Comparison of ENCODE assay signal across 27 mouse cellular contexts in the genomic region with DNA sequence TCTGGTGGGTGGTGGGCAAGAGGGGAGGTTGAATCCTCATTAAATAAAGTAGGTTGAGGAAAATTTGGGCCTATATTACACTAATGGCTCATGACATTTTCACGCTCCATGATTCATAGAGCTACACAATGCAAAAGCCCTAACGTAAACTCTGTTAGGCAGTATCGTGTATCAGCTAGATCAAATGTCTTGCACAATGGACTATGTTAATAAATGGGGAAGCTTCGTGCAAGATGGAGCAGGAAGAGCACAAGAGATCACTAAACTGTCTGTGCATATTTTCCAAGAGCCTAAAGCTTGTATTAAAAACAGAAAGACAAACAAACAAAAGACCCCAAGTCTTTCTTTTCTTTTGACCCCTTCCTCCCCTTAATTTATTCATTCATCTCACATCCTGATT. TPM values are rescaled to one million over a fixed set of nuclear protein-coding genes. Genes with fewer than 3 reads are reported as not detected.
"Had no signal": no experiment of that assay in that cellular context is flagged by ENCODE, and none has a peak within 500 bp of the region (broad histone marks: within the 10 kb centered on the region; RNA-seq: fewer than 3 reads in every experiment).

No protein-coding gene starts in this region.

- ATAC-seq: hindbrain, embryonic 16.5 days; inflammation-experienced regulatory T-cells, adult 6 months; intestine, embryonic 15.5 days; intestine, postnatal 0 days; liver, embryonic 12.5 days had no signal

- DNase-seq: gastrocnemius, postnatal 14 days; gastrocnemius, postnatal 36 days; heart, adult 18-20 months; heart, postnatal 10 days; heart, postnatal 4 days; kidney, adult 18-20 months; kidney, adult 8-10 months; kidney, postnatal 10 days; kidney, postnatal 25 days; kidney, postnatal 4 days; left cerebral cortex, postnatal 4 days had no signal

RNA-seq across cellular contexts. Expression of a gene that starts 8.2 kb away (rescaled TPM):
- total RNA-seq: gastrocnemius, adult 18-20 months; gastrocnemius, adult 8-10 months; gastrocnemius, postnatal 14 days; gastrocnemius, postnatal 36 days; heart, adult 18-20 months; heart, adult 8-10 months; heart, postnatal 10 days; heart, postnatal 25 days; heart, postnatal 4 days; layer of hippocampus, adult 2 months; layer of hippocampus, postnatal 10 days; layer of hippocampus, postnatal 25 days; left cerebral cortex, adult 8-10 months; left cerebral cortex, postnatal 10 days; left cerebral cortex, postnatal 25 days; left cerebral cortex, postnatal 4 days; liver, adult 2 months had no signal

RNA-seq across cellular contexts. Expression of a gene that starts 57.2 kb away (rescaled TPM):
- total RNA-seq: layer of hippocampus, adult 2 months; layer of hippocampus, postnatal 10 days; layer of hippocampus, postnatal 25 days; left cerebral cortex, postnatal 10 days; left cerebral cortex, postnatal 25 days; left cerebral cortex, postnatal 4 days had no signal
